Mouse (Mus musculus): ENCODE results near the gene Gpr179.

- TF ChIP-seq POLR2A (IDR thresholded peaks at IDR 0.05; ENCODE audit: low read depth, low read length) (no peak), CTCF (IDR thresholded peaks at IDR 0.05; ENCODE audit: extremely low read depth, insufficient read depth, insufficient read length, insufficient replicate concordance) (no peak)
These were observed 26.7 kb downstream of the Gpr179 start for GRCm38 (mm10) chr11:97325224-97325623.

All from spleen, adult 2 months (tissue).